Mouse (Mus musculus): Measurements from ENCODE around the gene Map2k5.

GRCm38 (mm10) chr9:63165070-63165469 lies 212.6 kb downstream of the Map2k5 start:
- TF ChIP-seq CTCF (IDR thresholded peaks at IDR 0.05; ENCODE audit: borderline replicate concordance, insufficient read depth, low read length): no peak
- TF ChIP-seq POLR2A (IDR thresholded peaks at IDR 0.05; ENCODE audit: low read depth, low read length): no peak
